Mouse (Mus musculus): ENCODE measurements around the gene Suds3. TPM values are rescaled to one million over a fixed set of nuclear protein-coding genes. Genes with fewer than 3 reads are reported as not detected.

Gene Suds3
- 89.3 and 89.8 TPM in 2 replicates for polyA plus RNA-seq (2012; rRNA removed)

DNA sequence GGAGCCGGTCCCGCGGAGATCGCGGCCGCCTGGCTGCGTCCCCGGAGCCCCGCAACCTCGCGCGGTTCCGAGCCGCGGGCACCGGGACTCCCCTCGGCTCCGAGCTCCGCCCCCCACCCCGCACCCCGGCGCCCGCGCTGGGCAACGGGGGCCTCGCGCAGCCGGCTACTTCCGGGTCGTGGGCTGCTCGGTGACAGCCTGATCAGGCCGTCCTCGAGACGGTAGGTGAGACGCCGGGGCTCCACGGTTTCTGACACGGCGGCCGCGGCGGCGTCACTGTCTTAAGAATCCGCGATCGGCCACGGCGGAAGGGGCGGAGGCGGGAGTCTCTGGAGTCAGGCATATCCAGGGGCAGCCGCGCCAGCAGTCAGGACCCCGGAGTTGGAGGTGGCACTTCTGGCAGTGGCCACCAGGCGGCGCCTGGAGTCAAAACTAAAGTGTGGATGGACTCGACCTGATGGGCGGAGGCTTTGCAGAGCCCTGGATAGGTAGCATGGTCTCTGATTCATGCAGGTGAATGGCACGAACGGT, at the start of gene Suds3:
Gene Suds3, minus strand, starts transcription at position 278 of the 531 bp plus-strand sequence.

GRCm38 (mm10) chr5:117119777-117120488, 4.0 kb upstream of the Suds3 start, which contains the start of gene Taok3:
TSS of gene Taok3 (plus strand) at chr5:117120129.

Other genes starting within 250 kb of the Suds3 start
- 41.1 and 43.9 TPM in 2 replicates for gene Taok3, start 4.0 kb upstream of the Suds3 start, polyA plus RNA-seq (2012; rRNA removed)
- 1,026 and 1,028 TPM in 2 replicates for gene Pebp1, start 171.5 kb upstream of the Suds3 start, polyA plus RNA-seq (2012; rRNA removed)
- gene Vsig10, start 203.0 kb upstream of the Suds3 start, polyA plus RNA-seq (2012; rRNA removed), result 1.6 and 1.8 TPM in 2 replicates
- gene Wsb2, start 241.2 kb upstream of the Suds3 start, polyA plus RNA-seq (2012; rRNA removed), result 328 and 333 TPM in 2 replicates